ENCODE assay signal across 12 mouse cellular contexts in genomic region chr16:10703932-10704331, GRCm38 (mm10).
DNase-seq lines count a peak whose midpoint lies in the region; ATAC-seq and TF ChIP-seq lines count a peak whose summit lies in the region.
"Had no signal": no experiment of that assay in that cellular context is flagged by ENCODE, and none has a peak within 500 bp of the region (broad histone marks: within the 10 kb centered on the region; RNA-seq: fewer than 3 reads in every experiment).

No protein-coding gene starts in this region.

- no peak overlapping the region for H3K4me3 ChIP-seq in heart, embryonic 15.5 days
- no peak overlapping the region for H3K4me3 ChIP-seq in heart, embryonic 10.5 days
- H3K4me3 ChIP-seq in stomach, embryonic 14.5 days (ENCODE audit: low read depth, low read length), result no peak overlapping the region
- H3K4me3 ChIP-seq in stomach, postnatal 0 days (ENCODE audit: low read depth, low read length), result no peak overlapping the region
- no peak overlapping the region for H3K4me3 ChIP-seq in limb, embryonic 13.5 days
- H3K4me3 ChIP-seq: hindbrain, embryonic 12.5 days had no signal

- H3K9me3 ChIP-seq in heart, embryonic 15.5 days (replicated peaks), result no peaks in the 10 kb centered on the region
- no peaks in the 10 kb centered on the region for H3K9me3 ChIP-seq in heart, embryonic 10.5 days
- no peaks in the 10 kb centered on the region for H3K9me3 ChIP-seq in stomach, embryonic 14.5 days (ENCODE audit: control insufficient read depth, low read depth, low read length)
- H3K9me3 ChIP-seq in stomach, postnatal 0 days (ENCODE audit: control insufficient read depth, low read length), result no peaks in the 10 kb centered on the region
- no peaks in the 10 kb centered on the region for H3K9me3 ChIP-seq in limb, embryonic 13.5 days
- H3K9me3 ChIP-seq: hindbrain, embryonic 12.5 days had no signal

- no peak overlapping the region for H3K9ac ChIP-seq in heart, embryonic 15.5 days
- H3K9ac ChIP-seq in stomach, embryonic 14.5 days (replicated peaks; ENCODE audit: low read depth, low read length), result no peak overlapping the region
- H3K9ac ChIP-seq in stomach, postnatal 0 days (ENCODE audit: low read length), result no peak overlapping the region
- H3K9ac ChIP-seq in limb, embryonic 13.5 days, result no peak overlapping the region
- H3K9ac ChIP-seq: hindbrain, embryonic 12.5 days had no signal

- H3K27me3 ChIP-seq in heart, embryonic 15.5 days, result no peaks in the 10 kb centered on the region
- H3K27me3 ChIP-seq in heart, embryonic 10.5 days (ENCODE audit: insufficient read depth, poor library complexity, severe bottlenecking), result no peaks in the 10 kb centered on the region
- no peaks in the 10 kb centered on the region for H3K27me3 ChIP-seq in stomach, embryonic 14.5 days (ENCODE audit: control insufficient read depth, insufficient read depth, low read length)
- no peaks in the 10 kb centered on the region for H3K27me3 ChIP-seq in stomach, postnatal 0 days (ENCODE audit: control insufficient read depth, insufficient read depth, low read length)
- no peaks in the 10 kb centered on the region for H3K27me3 ChIP-seq in limb, embryonic 13.5 days
- H3K27me3 ChIP-seq: hindbrain, embryonic 12.5 days had no signal

- no peak overlapping the region for H3K4me2 ChIP-seq in heart, embryonic 15.5 days
- H3K4me2 ChIP-seq in stomach, embryonic 14.5 days (replicated peaks; ENCODE audit: low read depth, low read length), result no peak overlapping the region
- H3K4me2 ChIP-seq in stomach, postnatal 0 days (replicated peaks; ENCODE audit: low read depth), result no peak overlapping the region
- no peak overlapping the region for H3K4me2 ChIP-seq in limb, embryonic 13.5 days (replicated peaks)
- H3K4me2 ChIP-seq: hindbrain, embryonic 12.5 days had no signal

- no peak for TF ChIP-seq EP300 in stomach, postnatal 0 days (optimal IDR thresholded peaks at IDR 0.05)

- TF ChIP-seq CTCF in stomach, postnatal 0 days (IDR thresholded peaks at IDR 0.05; ENCODE audit: low read depth), result no peak

- H3K36me3 ChIP-seq in heart, embryonic 15.5 days, result no peaks in the 10 kb centered on the region
- H3K36me3 ChIP-seq in heart, embryonic 10.5 days, result no peaks in the 10 kb centered on the region; the same call in 1 of the 2 replicates
- no peaks in the 10 kb centered on the region for H3K36me3 ChIP-seq in stomach, embryonic 14.5 days (ENCODE audit: control insufficient read depth, insufficient read depth, low read length)
- H3K36me3 ChIP-seq in stomach, postnatal 0 days (ENCODE audit: control insufficient read depth, insufficient read depth, low read length), result no peaks in the 10 kb centered on the region
- H3K36me3 ChIP-seq in limb, embryonic 13.5 days, result no peaks in the 10 kb centered on the region
- H3K36me3 ChIP-seq: hindbrain, embryonic 12.5 days had no signal

- peaks cover 15% of the 10 kb centered on the region for H3K4me1 ChIP-seq in heart, embryonic 15.5 days (replicated peaks)
- peaks cover 10% of the 10 kb centered on the region for H3K4me1 ChIP-seq in heart, embryonic 10.5 days
- H3K4me1 ChIP-seq in stomach, embryonic 14.5 days (ENCODE audit: control insufficient read depth, insufficient read depth, low read length), result no peaks in the 10 kb centered on the region
- no peaks in the 10 kb centered on the region for H3K4me1 ChIP-seq in stomach, postnatal 0 days (replicated peaks; ENCODE audit: control insufficient read depth, insufficient read depth)
- peaks cover 16% of the 10 kb centered on the region for H3K4me1 ChIP-seq in limb, embryonic 13.5 days
- H3K4me1 ChIP-seq: hindbrain, embryonic 12.5 days had no signal

- no peak for DNase-seq in heart, embryonic 10.5 days (ENCODE audit: low spot score)
- DNase-seq in stomach, postnatal 0 days (ENCODE audit: low spot score), result no peak
- DNase-seq in NIH3T3 (ENCODE audit: low read depth), result peak; percentile 91
- DNase-seq in urinary bladder, adult 18-20 months (ENCODE audit: low spot score in 2 of 2), result no peak
- no peak for DNase-seq in ovary, postnatal 14 days (ENCODE audit: low spot score)
- DNase-seq: kidney, postnatal 14 days; lung, adult 18-20 months; midbrain, embryonic 14.5 days had no signal

- 45% methylated on average over 4 of the region's 4 CpGs for WGBS in heart, embryonic 15.5 days
- 80% methylated on average over 4 of the region's 4 CpGs for WGBS in heart, embryonic 10.5 days
- WGBS in stomach, embryonic 14.5 days, result 61% methylated on average over 4 of the region's 4 CpGs
- WGBS in stomach, postnatal 0 days, result 46% methylated on average over 4 of the region's 4 CpGs
- 50% methylated on average over 4 of the region's 4 CpGs for WGBS in limb, embryonic 13.5 days

- peak overlapping the region; percentile 29 for H3K27ac ChIP-seq in heart, embryonic 15.5 days
- H3K27ac ChIP-seq in heart, embryonic 10.5 days, result no peak overlapping the region
- 0 out of 2 replicates have a peak overlapping the region, but pooled peaks have one; percentile 27 for H3K27ac ChIP-seq in stomach, embryonic 14.5 days (ENCODE audit: low read length)
- no peak overlapping the region for H3K27ac ChIP-seq in stomach, postnatal 0 days (replicated peaks)
- H3K27ac ChIP-seq in limb, embryonic 13.5 days, result peak overlapping the region; percentile 22; the same call in 1 of the 2 replicates
- H3K27ac ChIP-seq: hindbrain, embryonic 12.5 days had no signal

- no peak for ATAC-seq in heart, embryonic 15.5 days (replicated peaks; ENCODE audit: insufficient number of reproducible peaks, insufficient read depth, low FRiP score, low read depth)
- ATAC-seq in stomach, embryonic 14.5 days (ENCODE audit: insufficient number of reproducible peaks, insufficient read depth, low FRiP score, low read depth), result no peak
- no peak for ATAC-seq in stomach, postnatal 0 days (ENCODE audit: low FRiP score, low TSS enrichment)
- ATAC-seq in limb, embryonic 13.5 days (ENCODE audit: low FRiP score, low read depth), result no peak

Comparison
In these comparisons a context has a peak if more than half of its experiments do, and no peak if none do; other contexts are left out.
1. H3K27ac ChIP-seq: peak in heart, embryonic 15.5 days (single experiment), stomach, embryonic 14.5 days (single experiment) and limb, embryonic 13.5 days (single experiment); none in heart, embryonic 10.5 days (single experiment) and stomach, postnatal 0 days (single experiment).